Mouse (Mus musculus) intestine, embryonic 14.5 days (tissue): Measurements from ENCODE around the gene Trip6. TPM values are rescaled to one million over a fixed set of nuclear protein-coding genes. Genes with fewer than 3 reads are reported as not detected.

Experiments used
- ATAC-seq: fragments of 200-750 bp; cut with Nextera tagmentation; replicated peaks from 2 replicates; pipeline ENCODE4 v1.8.0; 2017; ENCODE audit warnings: low read depth, moderate number of reproducible peaks, moderate TSS enrichment, moderate library complexity; ENCODE audit not compliant: low FRiP score, low TSS enrichment
- DNase-seq: peaks from one replicate; pipeline ENCODE4 v3.0.0-alpha.2; 2018; ENCODE audit warnings: low spot score
- H3K27ac ChIP-seq: fragments of 300-500 bp; sonication (generic); 2 replicates; pipeline ENCODE4 v1.5.1; 2014; ENCODE audit warnings: low read depth, mild to moderate bottlenecking, control low read depth
- H3K27me3 ChIP-seq: fragments of 300-500 bp; sonication (generic); replicated peaks from 2 replicates; pipeline ENCODE4 v1.6.1; 2014; ENCODE audit warnings: low read length, control low read depth; ENCODE audit not compliant: control insufficient read depth, insufficient read depth
- H3K36me3 ChIP-seq: fragments of 300-500 bp; sonication (generic); 2 replicates; pipeline ENCODE4 v1.6.1; 2014; ENCODE audit warnings: low read length, control low read depth; ENCODE audit not compliant: control insufficient read depth, insufficient read depth
- H3K4me1 ChIP-seq: fragments of 300-500 bp; sonication (generic); replicated peaks from 2 replicates; pipeline ENCODE4 v1.6.1; 2014; ENCODE audit warnings: low read length, control low read depth, mixed read lengths; ENCODE audit not compliant: control insufficient read depth, insufficient read depth
- H3K4me2 ChIP-seq: fragments of 300-500 bp; sonication (generic); 2 replicates; pipeline ENCODE4 v1.6.1; 2014; ENCODE audit warnings: low read length
- H3K4me3 ChIP-seq: fragments of 300-500 bp; sonication (generic); 2 replicates; pipeline ENCODE4 v1.5.1; 2014; ENCODE audit warnings: low read depth, low read length, control low read depth, mixed read lengths
- H3K9ac ChIP-seq: fragments of 300-500 bp; sonication (generic); 2 replicates; pipeline ENCODE4 v1.6.1; 2014; ENCODE audit warnings: mild to moderate bottlenecking, low read length
- H3K9me3 ChIP-seq: fragments of 300-500 bp; sonication (generic); 2 replicates; pipeline ENCODE4 v1.6.1; 2016; ENCODE audit warnings: low read length, control low read depth; ENCODE audit not compliant: control insufficient read depth
- WGBS: fragments of 180-500 bp; shearing (Covaris S2); extraction: QIAGEN DNeasy Blood & Tissue Kit; methylation state at CpG from one replicate; pipeline ENCODE4 v1.1.7; 2014; 5-methylcytosine and 5-hydroxymethylcytosine counted together
- polyA plus RNA-seq: library from polyadenylated mRNA; unstranded; fragments of >200 nt; fragmentation: Nextera tagmentation; extraction: Ambion mirVana; gene quantifications from 2 replicates; pipeline ENCODE4 v1.2.1, GENCODE M21; 2014

Trip6 gene
- polyA plus RNA-seq, 1 experiment from 2014 or later, result 73.3 TPM

- peaks cover 23% of the 10 kb centered on the region for H3K4me1 ChIP-seq
- 1% methylated on average over 32 of the region's 32 CpGs for WGBS
Measured at GRCm38 (mm10) chr5:137349384-137350204, 35.4 kb upstream of the Trip6 start, which contains the start of gene Ephb4. Ephb4 (plus strand) TSS chr5:137350109.

GRCm38 (mm10) chr5:137348482-137349383, 34.5 kb upstream of the Trip6 start:
- H3K27ac ChIP-seq, result peak overlapping the region; percentile 66
- H3K27me3 ChIP-seq, result no peaks in the 10 kb centered on the region
- DNase-seq (peak; percentile 68), ATAC-seq (no peak; the same call in 1 of the 2 replicates)
- 2% methylated on average over 33 of the region's 33 CpGs for WGBS
- H3K4me2 ChIP-seq, result peak overlapping the region; percentile 97
- peaks cover 3% of the 10 kb centered on the region for H3K36me3 ChIP-seq
- H3K9me3 ChIP-seq, result no peaks in the 10 kb centered on the region
- H3K4me3 ChIP-seq, result peak overlapping the region; percentile 88
- peak overlapping the region; percentile 57 for H3K9ac ChIP-seq
- peaks cover 22% of the 10 kb centered on the region for H3K4me1 ChIP-seq

More at GRCm38 (mm10) chr5:137349384-137350204, 35.4 kb upstream of the Trip6 start, which contains the start of gene Ephb4:
- no peaks in the 10 kb centered on the region for H3K9me3 ChIP-seq
- ATAC-seq, result peak; percentile 95
- H3K27me3 ChIP-seq, result no peaks in the 10 kb centered on the region
- H3K36me3 ChIP-seq, result peaks cover 12% of the 10 kb centered on the region
- peak within 1 kb of the TSS; percentile 92 for H3K9ac ChIP-seq
- DNase-seq, result peak; percentile 96
- H3K4me2 ChIP-seq, result peak within 1 kb of the TSS; percentile 97
- H3K27ac ChIP-seq, result peak within 1 kb of the TSS; percentile 91
- H3K4me3 ChIP-seq, result peak within 1 kb of the TSS; percentile 88

DNA sequence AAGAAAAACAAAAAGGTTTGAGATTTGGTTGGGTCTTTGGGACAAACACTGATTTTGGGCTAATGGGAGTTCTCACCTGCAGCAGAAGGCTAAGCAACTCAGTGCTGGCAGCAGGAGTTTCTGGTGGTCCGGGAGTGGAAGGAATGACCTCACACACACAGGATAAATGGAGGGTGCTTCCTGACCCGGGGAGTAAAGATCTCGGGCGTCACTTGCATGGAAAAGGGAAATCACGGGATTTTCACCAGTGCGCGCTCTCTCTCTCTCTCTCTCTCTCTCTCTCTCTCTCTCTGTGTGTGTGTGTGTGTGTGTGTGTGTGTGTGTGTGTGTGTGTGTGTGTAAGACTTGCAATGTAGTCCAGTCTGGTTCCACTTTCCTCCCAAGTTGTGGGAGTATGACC, 33.7 kb upstream of the Trip6 start:
- H3K9me3 ChIP-seq, result no peaks in the 10 kb centered on the region
- no peak overlapping the region for H3K4me3 ChIP-seq
- DNase-seq (no peak), ATAC-seq (no peak)
- H3K9ac ChIP-seq, result no peak overlapping the region
- H3K4me2 ChIP-seq, result peak overlapping the region; percentile 97
- H3K36me3 ChIP-seq, result no peaks in the 10 kb centered on the region
- no peaks in the 10 kb centered on the region for H3K27me3 ChIP-seq
- H3K27ac ChIP-seq, result no peak overlapping the region
- WGBS, result 28% methylated on average over 7 of the region's 7 CpGs
- H3K4me1 ChIP-seq, result peaks cover 20% of the 10 kb centered on the region

- Histone ChIP-seq H3K4me3 (no peak overlapping the region), H3K27ac (peak overlapping the region; percentile 70; the same call in 1 of the 2 replicates), H3K36me3 (no peaks in the 10 kb centered on the region), H3K9ac (no peak overlapping the region), H3K4me2 (no peak overlapping the region), H3K27me3 (no peaks in the 10 kb centered on the region), H3K9me3 (no peaks in the 10 kb centered on the region), H3K4me1 (peaks cover 12% of the 10 kb centered on the region)
- WGBS, result 76% methylated on average over 4 of the region's 4 CpGs
- no peak for ATAC-seq
- no peak for DNase-seq
Measured at GRCm38 (mm10) chr5:137346983-137347382, 32.8 kb upstream of the Trip6 start.

DNA sequence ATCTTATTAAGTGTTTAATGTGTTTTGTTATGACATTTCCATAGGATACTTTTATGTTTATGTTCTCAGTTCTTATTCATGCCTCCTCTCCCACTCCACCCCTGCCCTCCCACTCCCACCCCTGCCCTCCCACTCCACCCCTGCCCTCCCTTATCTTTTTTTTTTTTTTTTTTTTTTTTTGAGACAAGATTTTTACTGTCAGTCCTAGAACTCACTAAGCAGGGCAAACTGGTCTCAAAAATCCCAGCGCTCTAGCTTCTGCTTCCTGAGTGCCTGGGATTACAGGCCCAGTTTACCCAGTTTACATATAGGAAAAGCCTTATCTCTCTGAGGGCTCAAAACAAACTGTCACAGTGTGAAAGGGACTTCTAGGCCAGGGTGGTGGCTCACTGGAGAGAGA, 32.2 kb upstream of the Trip6 start:
- 44% methylated on average over 1 of the region's 1 CpGs for whole genome bisulfite sequencing
- no peak overlapping the region for H3K9ac ChIP-seq
- H3K4me3 ChIP-seq, result peak overlapping the region; percentile 6; the same call in 1 of the 2 replicates

GRCm38 (mm10) chr5:137345821-137346220, 31.6 kb upstream of the Trip6 start:
- WGBS, result 15% methylated on average over 9 of the region's 9 CpGs
- Histone ChIP-seq H3K36me3 (no peaks in the 10 kb centered on the region), H3K4me2 (peak overlapping the region; percentile 36), H3K9ac (no peak overlapping the region), H3K4me1 (peaks cover 12% of the 10 kb centered on the region), H3K9me3 (no peaks in the 10 kb centered on the region), H3K27ac (peak overlapping the region; percentile 70; the same call in 1 of the 2 replicates), H3K27me3 (no peaks in the 10 kb centered on the region), H3K4me3 (peak overlapping the region; percentile 6; the same call in 1 of the 2 replicates)
- ATAC-seq, result peak; percentile 42; the same call in 1 of the 2 replicates
- no peak for DNase-seq

More for the DNA sequence above, 32.2 kb upstream of the Trip6 start:
- Histone ChIP-seq H3K27ac (peak overlapping the region; percentile 70; the same call in 1 of the 2 replicates), H3K4me1 (peaks cover 12% of the 10 kb centered on the region), H3K9me3 (no peaks in the 10 kb centered on the region), H3K4me2 (peak overlapping the region; percentile 36), H3K36me3 (no peaks in the 10 kb centered on the region), H3K27me3 (no peaks in the 10 kb centered on the region)
- DNase-seq (no peak), ATAC-seq (no peak)

GRCm38 (mm10) chr5:137343869-137344268, 29.7 kb upstream of the Trip6 start:
- no peak for DNase-seq
- no peak overlapping the region for H3K4me2 ChIP-seq
- no peak overlapping the region for H3K9ac ChIP-seq
- no peak overlapping the region for H3K27ac ChIP-seq
- ATAC-seq, result no peak
- H3K4me1 ChIP-seq, result peaks cover 19% of the 10 kb centered on the region
- H3K9me3 ChIP-seq, result no peaks in the 10 kb centered on the region
- H3K36me3 ChIP-seq, result no peaks in the 10 kb centered on the region
- H3K27me3 ChIP-seq, result no peaks in the 10 kb centered on the region
- H3K4me3 ChIP-seq, result no peak overlapping the region

GRCm38 (mm10) chr5:137343412-137343811, 29.2 kb upstream of the Trip6 start:
- H3K27me3 ChIP-seq, result no peaks in the 10 kb centered on the region
- peaks cover 19% of the 10 kb centered on the region for H3K4me1 ChIP-seq
- no peak overlapping the region for H3K9ac ChIP-seq
- DNase-seq, result no peak
- no peaks in the 10 kb centered on the region for H3K9me3 ChIP-seq
- H3K4me3 ChIP-seq, result no peak overlapping the region
- H3K27ac ChIP-seq, result no peak overlapping the region
- no peaks in the 10 kb centered on the region for H3K36me3 ChIP-seq
- 94% methylated on average over 5 of the region's 5 CpGs for WGBS
- ATAC-seq, result no peak
- no peak overlapping the region for H3K4me2 ChIP-seq
